Mouse (Mus musculus) liver, embryonic 11.5 days (tissue): ENCODE measurements around the gene Gm29666. TPM values are rescaled to one million over a fixed set of nuclear protein-coding genes. Genes with fewer than 3 reads are reported as not detected.
A peak's percentile ranks its signal among the peaks of the same experiment; 100 is the strongest.

ENCODE experiments used
- microRNA-seq: library from miRNA; unstranded; fragments of <30 nt; microRNA quantifications from one replicate; pipeline ENCODE4, GENCODE M21; 2017; ENCODE audit warnings: borderline number of aligned reads
- polyA plus RNA-seq: library from polyadenylated mRNA; unstranded; fragments of >200 nt; fragmentation: Nextera tagmentation; extraction: Ambion mirVana; gene quantifications from 2 replicates; pipeline ENCODE4 v1.2.1, GENCODE M21; 2014

The Gm29666 gene
- polyA plus RNA-seq, 1 experiment from 2014 or later = 1.8 TPM

Small RNA genes within 50 kb of the gene (microRNA-seq; reads per million reads assigned to microRNA genes)
- 11.3 reads per million, percentile 24 among the genes with 10 or more reads in this experiment for gene Mir1249

Other genes starting within 250 kb of the Gm29666 start
- gene Arhgap8, start 200.0 kb downstream of the Gm29666 start, polyA plus RNA-seq = 0.93 and 1.3 TPM in 2 replicates
- gene Phf21b, start 64.0 kb downstream of the Gm29666 start, polyA plus RNA-seq = 0.26 and 0.62 TPM in 2 replicates
- 56.7 and 57.3 TPM in 2 replicates for gene Nup50, start 3.4 kb upstream of the Gm29666 start, polyA plus RNA-seq
- 4.6 and 5.5 TPM in 2 replicates for gene 5031439G07Rik, start 68.5 kb upstream of the Gm29666 start, polyA plus RNA-seq
- not detected in 2 replicates for gene Upk3a, start 97.1 kb upstream of the Gm29666 start, polyA plus RNA-seq
- 17.0 and 19.6 TPM in 2 replicates for gene Fam118a, start 108.9 kb upstream of the Gm29666 start, polyA plus RNA-seq
- 0.04 and 0.06 TPM in 2 replicates for gene Smc1b, start 211.9 kb upstream of the Gm29666 start, polyA plus RNA-seq
- 0.15 and 0.25 TPM in 2 replicates for gene Ribc2, start 212.0 kb upstream of the Gm29666 start, polyA plus RNA-seq